Mouse (Mus musculus): ENCODE data around the gene Ephb2.

DNA sequence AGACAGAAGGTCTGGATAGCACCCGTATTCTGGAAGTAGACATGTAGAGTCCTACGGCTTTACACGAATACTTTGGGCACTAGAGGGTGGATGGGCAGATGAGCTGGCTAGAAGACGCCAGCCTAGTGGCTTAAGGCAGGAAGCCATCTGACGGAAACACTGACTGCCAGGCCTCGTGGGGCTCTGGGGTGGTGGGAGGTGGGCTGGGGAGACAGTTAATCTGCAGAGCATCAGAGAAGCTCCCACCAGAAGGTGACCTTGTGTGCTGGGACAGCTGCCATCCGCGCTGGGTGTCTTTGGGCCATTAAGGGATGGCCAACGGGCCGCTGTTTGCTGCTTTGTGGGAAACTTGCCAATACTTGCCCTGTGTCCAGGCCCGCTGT, 183.3 kb downstream of the Ephb2 start:
- TF ChIP-seq GATA1 (IDR thresholded peaks at IDR 0.05; ENCODE audit: borderline replicate concordance, low read length) (no peak), FLI1 (IDR thresholded peaks at IDR 0.05; ENCODE audit: low read length) (no peak)
